Mouse (Mus musculus) mature B cell (primary cell): ENCODE measurements around the gene Deup1.

Source experiments
- in situ Hi-C: fragments of 300-500 bp; cut with MboI; formaldehyde crosslinking; loops from 2 replicates; pipeline ENCODE4 v1.14.3; 2019

Gene Deup1

DNA sequence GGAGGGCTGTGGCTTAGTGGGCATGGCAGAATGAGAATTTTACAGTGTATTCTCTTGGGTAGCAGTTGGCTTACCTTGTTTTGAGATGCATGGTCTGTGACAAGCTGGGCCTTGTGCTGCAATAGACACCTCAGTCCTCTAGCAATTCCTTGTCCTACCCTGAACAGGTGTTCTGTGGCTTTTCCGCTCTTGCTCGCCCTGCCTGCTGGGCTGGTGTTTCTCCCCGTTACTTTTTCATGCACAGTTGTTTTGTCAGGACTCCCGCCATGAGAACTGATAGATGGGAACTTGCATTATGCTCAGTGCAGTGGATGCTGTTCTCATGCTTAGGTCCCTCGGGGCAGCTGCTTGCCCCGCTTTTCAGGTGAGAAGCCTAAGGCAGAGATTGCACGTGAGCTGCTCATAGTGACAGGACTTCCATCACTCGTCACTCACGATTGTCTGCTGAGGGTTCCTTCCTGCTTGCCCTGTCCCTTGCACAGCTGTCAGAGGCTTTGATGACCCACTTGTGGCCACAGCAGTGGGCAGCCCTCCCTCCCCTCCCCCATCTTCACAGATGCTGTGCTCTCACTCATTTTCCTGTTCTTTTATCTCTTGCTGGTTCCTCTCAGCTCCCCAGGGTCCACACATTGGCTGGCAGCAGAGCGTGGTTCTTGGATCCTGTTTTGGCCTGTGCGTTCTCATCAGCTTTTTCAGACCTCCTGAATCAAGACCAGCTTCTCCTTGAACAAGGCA, 94.2 kb downstream of the Deup1 start:
- in situ Hi-C loops, result no loop called here

DNA sequence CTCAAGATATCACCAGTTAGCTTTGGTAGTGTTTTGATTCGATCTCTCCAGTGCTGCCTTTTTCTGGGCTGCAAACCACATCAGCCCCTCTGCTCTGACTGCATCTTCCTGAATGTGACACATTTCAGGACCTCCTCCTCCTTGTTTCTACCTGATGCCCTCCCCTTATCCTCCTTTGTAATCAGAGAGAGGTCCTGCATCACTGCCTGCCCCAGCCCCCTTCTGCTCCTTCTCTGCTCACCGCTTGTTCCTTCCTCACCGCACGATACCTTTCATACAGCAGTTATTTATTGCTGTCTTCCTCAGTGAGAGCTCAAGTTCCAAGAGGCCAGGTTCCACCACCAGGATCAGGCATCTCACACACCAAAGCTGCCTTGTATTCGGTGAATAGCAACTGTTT, 96.5 kb downstream of the Deup1 start:
- in situ Hi-C loops, result no loop called here

DNA sequence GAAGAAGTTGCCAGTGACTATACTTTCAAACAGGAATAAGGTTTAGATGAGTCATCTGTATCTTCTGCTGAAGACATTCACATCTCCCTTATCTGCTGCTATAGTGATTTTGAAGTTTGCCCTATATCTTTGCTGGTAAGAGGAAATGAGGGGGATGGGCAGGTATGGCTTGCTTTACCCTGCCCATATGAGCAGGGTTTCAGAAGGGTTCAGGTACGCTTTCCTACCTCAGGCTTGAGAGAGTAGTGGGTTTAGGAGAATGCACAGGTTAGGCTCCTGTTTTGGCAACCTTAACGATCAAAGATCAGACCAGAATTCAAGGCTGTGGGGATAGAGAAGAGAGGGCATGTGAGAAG, 97.8 kb downstream of the Deup1 start:
- in situ Hi-C loops, result no loop called here

GRCm38 (mm10) chr9:15529275-15529964, 98.3 kb downstream of the Deup1 start:
- in situ Hi-C loops, result no loop called here

- in situ Hi-C loops, result no loop called here
These were observed 99.4 kb downstream of the Deup1 start for GRCm38 (mm10) chr9:15528368-15528767.

DNA sequence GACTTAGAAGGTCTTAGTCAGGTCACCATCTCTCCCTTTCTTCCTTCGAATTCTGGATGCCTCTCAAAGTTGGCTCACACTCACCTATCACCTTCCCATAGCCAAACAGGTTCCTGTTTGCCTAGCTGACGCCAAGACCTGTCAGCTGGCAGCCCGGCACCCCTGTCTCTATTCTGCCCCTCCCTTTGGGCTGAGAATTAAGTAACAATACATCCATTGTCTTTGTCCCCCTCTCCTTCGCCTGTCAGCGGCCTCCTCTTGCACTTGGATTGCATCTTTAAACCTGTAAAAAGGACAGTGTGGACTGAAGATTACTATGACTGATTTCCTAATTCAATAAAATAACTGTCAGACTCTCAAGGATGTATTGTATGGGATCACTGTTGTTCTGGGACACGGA, 99.9 kb downstream of the Deup1 start:
- in situ Hi-C loops, result no loop called here

DNA sequence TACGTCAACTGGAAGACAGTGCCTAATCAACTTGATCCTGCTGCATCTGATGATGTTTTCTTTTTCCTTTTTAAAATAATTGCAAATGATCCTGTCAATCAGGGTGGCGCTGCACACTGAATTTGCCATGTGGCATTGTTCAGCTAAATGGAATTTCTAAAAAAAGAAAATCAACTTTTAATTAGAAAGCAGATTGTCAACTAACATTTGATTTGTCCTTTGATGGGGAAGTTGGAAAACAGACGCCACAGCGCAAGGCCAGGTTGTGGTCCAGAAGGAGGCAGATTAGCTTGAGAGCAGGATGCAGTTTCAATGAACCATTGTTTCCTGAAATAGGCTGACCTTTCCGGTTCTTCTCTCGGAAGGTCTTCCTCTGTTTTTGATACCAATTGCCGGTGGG, 101.2 kb downstream of the Deup1 start:
- in situ Hi-C loops, result no loop called here

- in situ Hi-C loops, result no loop called here
These were observed 102.5 kb downstream of the Deup1 start for GRCm38 (mm10) chr9:15525246-15525645.

GRCm38 (mm10) chr9:15523646-15524045, 104.1 kb downstream of the Deup1 start:
- in situ Hi-C loops, result no loop called here

- in situ Hi-C loops, result no loop called here
These were observed 104.8 kb downstream of the Deup1 start for GRCm38 (mm10) chr9:15522887-15523286.

- in situ Hi-C loops, result no loop called here
These were observed 105.4 kb downstream of the Deup1 start for GRCm38 (mm10) chr9:15522348-15522747.

DNA sequence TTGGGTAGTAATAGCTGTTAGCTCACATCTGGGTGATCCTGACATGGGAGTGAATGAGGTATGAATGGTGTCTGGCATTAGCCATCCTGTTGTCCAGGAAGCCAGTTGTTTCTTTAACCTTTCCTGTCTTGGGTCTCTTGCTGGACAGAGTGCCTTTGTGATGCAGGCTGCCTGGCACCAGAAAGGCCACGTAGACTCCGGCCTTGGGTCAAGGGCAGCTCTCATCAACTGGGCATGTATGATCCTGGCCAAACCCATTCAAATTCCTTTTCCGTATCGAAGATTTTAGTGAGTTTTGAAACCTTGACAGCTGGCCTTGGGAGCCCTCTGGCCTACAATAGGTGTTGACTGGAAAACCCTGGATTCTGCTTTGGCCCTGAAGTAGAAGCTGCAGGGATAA, 109.8 kb downstream of the Deup1 start:
- in situ Hi-C loops, result no loop called here

DNA sequence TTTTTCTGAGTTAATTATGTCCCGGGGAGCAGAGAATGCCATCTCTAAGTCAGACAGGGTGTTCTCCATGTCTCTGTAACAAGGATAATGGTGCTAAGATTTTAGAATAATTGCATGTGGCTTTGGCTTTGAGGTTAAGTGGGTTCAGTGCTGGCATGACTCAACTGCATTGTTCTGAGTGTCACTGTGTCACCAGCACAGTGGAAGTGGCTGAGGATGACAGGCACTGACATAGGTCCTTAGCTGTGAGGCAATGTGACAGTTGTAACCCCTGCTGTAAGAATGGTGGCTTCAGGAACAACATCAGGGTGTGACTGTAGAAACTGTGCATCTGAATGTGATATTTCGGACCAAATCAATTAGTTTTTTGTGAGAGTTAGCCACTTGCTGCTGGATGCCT, 111.7 kb downstream of the Deup1 start:
- in situ Hi-C loops, result no loop called here

GRCm38 (mm10) chr9:15512918-15513317, 114.8 kb downstream of the Deup1 start:
- in situ Hi-C loops, result no loop called here

DNA sequence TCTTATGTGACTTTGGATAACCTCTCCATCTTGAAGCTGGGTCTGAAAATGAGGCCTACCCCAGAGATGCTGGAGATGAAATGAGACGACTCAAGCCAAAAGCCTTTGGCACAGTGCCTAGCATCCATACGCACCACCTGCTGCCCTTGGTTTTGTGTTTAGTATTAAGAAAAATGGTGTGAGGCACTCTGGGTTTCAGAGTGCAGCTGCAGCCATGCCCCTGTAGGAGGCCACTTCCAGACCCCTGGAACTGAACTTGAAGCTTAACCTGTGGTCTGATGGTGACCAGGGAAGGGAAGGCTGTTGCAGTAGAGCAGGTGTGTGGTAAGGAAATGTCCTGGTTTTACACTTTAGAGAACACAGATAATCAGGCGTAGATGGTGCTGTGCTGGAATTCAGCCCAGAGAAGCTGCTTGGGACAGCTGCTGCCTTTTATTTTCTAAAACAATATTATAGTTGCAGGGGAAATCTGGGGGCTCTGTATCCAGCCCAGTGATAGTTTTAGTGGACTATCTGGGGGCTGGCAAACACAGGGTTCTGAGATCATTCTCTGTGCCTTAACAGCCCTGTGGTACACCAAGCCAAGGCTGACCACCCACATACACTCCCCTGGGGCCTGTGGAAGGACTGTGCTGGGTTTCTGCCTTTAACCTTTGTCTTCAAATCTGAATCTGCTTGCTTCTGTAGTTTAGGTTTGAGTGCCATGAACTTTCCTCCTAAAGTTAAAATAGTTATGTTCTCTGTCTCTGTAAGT, 117.0 kb downstream of the Deup1 start:
- in situ Hi-C loops, result no loop called here
